Mouse (Mus musculus) cerebellum, adult 2 months (tissue): ENCODE results near the gene H2-M10.3.

ENCODE experiments used
- CTCF ChIP-seq: fragments of 200-500 bp; IDR thresholded peaks from 2 replicates; pipeline ENCODE4 v1.5.1; 2011; ENCODE audit warnings: low read depth, mild to moderate bottlenecking, control low read depth, low read length, moderate library complexity, borderline replicate concordance; ENCODE audit not compliant: insufficient read depth
- POLR2A ChIP-seq: fragments of 200-500 bp; IDR thresholded peaks from 2 replicates; pipeline ENCODE4 v1.6.1; 2011; ENCODE audit warnings: low read length, control low read depth, borderline replicate concordance; ENCODE audit not compliant: insufficient read depth

DNA sequence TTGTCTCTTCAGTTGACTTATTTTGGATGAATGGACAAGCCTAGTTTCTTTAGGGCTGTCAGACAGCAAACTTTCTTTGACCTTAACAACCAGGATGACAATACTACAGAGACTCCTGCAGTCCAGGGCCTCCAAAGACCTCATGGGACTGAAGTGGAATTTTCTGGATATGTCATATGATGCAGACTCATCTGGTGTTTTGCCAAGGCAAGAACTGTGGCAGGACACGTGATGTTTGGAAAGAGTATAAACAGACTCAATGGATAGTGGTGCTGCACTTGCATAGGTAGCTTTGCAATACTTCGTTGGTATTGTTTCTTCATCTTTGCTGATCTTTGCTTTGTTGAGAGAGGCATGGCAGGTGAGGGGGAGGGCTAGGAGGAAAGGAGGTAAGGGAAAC is 49.2 kb upstream of the H2-M10.3 start:
- no peak for TF ChIP-seq CTCF
- no peak for TF ChIP-seq POLR2A
